Mouse (Mus musculus): ENCODE results near the gene Rassf9.
A peak's percentile ranks its signal among the peaks of the same experiment; 100 is the strongest.

Gene Rassf9

DNA sequence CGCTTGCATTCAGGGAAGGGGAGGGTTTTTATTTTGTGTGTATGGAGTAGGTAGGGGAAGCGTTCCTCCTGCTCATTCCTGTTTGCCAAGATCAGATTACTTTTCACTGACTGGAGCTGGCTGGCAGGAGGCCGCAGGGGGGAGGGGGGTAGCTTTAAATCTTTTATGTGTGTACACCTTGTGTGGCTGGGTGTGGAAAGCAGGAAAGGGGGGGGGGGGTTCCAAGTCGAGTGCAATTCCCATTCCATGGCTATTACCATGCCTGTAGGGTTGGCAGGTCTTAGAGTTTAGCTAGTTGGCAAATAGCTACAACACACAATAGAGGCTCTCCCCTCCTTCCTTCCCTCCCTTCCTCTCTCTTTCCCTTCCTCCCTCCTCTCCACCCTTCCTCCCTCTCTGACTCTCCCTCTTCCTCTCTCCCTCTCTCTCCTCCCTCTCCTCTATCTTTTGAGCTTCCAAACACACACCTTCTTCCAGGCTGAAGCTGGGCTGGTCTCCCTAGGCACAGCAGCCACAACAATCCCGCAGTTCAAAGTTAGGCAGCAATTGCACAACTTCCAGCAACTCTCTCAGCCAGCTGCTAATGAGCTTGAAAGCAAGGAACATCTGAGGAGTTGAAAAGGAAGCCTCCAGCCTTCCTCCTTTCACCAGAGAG is at the start of gene Rassf9:
Rassf9 (plus strand) TSS at position 416 of the 655 bp plus-strand sequence.
- no peak for DNase-seq (ENCODE audit: low read depth)

DNA sequence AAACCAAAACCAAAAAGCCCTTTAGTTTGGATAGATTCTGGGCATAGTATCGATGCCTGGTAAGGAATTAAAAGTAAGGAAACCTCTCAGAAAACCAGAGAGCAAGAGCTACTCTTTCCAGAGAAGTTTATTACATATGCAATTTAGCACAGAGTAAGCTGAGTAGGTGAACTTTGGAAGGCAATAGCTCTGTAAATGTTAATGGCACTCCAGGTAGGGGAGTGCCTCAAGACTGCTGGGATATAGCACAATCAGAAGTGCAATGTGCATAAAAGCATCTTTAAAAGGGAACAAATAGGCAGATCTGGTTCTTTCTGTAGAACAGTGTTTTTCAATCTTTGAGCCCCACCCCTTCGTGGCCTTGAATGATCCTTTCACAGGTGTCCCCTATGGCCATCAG is 42.6 kb upstream of the Rassf9 start:
- no peak for DNase-seq (ENCODE audit: low read depth)

DNA sequence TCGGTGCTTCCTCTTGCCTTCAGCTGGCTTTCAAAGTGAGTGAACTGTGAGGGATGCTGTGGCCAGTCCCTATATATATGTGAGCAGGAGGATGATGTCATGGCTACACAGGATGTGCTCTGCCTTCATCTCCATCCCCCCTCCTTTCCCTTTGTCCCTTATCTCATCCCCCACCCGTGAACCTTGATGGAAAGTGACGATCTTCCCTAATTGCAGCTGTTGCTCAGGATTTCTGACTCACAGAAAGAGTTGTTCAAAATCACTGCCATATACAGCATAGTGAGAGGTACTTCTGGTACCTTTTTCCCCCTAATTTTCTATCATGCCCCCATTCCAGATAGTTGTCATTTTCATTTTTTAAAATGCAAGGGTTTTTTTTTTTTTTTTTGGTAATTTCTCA is 21.6 kb upstream of the Rassf9 start, which contains the start of gene Nts:
Nts (minus strand) TSS at position 101 of the 400 bp plus-strand sequence.
- DNase-seq (ENCODE audit: low read depth), result no peak

DNA sequence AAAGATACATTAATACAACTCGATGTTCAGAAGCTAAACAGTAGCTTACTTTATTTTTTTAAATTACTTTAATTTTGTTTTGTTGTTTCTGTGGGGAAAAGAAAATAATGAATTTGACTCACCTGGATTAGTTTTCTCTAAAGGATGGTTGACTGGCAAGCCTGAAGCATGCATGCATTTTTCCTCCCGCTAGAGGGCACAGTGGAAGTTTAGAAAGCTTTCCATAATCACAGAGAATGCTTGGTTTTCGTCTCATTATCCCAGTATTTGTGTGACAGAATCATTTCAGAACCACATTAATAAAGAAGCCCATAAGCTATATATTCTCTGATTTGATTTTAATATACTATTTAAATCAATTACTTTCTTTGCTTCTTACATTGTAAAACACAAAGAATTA is 20.2 kb upstream of the Rassf9 start:
- peak; percentile 5 for DNase-seq (ENCODE audit: low read depth)

DNA sequence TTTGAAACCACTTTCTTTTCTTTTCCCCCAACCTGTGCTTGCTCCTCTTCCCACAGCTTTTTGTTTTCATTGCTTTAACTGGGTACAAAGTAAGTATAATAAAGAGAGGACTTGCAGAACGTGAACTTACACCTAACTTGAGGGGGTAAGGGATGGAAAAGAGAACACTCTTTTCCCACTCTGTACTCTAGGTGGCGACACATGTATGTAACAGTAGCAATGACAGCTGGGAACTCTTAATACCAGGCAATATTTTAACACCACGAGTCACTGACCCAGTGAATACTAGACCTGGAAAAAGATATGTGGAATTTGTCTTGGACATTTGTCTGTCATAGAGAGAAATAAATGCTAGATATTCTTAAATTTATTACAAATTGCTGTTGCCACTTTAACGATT is 13.3 kb upstream of the Rassf9 start:
- peak; percentile 7 for DNase-seq (ENCODE audit: low read depth)

DNA sequence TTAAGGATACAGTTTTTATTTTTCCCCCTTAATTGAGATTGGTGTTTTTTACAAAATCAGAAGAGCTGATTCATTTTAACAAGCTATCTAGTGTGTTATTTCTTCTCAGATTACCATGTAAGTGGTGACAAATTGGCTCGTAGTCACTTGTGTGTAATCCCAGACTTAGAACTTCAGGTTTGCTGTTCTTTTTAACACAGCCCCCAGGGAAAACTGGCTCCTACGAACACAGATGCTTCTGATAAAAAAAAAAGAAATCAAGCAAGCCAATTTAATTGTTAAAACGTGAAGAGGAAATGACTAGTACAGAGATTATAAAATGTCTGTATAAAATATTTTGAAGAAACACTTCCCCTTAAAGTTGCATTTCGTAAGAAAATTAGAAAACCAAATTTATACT is 4.6 kb upstream of the Rassf9 start:
- no peak for DNase-seq (ENCODE audit: low read depth)

DNA sequence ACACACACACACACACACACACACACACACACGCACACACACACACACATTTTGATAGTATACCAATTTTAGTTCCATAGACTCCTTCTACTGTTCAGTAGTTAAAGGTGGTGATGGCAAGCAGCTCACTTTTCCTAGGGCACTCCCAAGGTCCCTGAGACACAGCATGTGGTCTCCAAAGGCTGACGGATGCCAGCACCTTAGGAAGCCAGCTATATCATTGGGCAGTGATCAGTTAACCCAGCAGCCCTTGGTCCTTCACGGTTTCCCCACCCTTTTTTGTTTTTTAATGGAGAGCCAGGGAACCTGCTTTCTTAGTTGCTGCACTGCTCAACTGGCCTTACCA is 588 bp upstream of the Rassf9 start:
- no peak for DNase-seq (ENCODE audit: low read depth)

DNA sequence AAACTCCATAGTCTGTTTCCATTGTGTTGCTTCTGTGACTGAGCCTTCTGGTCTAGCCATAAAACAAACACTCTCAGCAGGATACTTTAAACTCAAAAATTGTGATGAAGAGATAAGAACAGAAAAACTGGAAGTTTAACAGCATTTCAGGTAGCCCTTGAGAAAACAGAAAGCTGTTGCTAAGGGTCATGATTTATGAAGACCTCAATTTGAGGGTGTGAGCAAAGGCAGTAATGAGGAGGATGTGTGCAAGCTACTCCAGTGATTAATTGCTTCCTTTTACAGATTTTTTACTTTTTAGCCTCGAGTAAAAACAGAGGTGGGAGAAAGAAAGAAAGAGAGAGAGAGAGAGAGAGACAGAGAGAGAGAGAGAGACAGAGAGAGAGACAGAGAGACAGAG is 2.1 kb downstream of the Rassf9 start:
- no peak for DNase-seq (ENCODE audit: low read depth)

DNA sequence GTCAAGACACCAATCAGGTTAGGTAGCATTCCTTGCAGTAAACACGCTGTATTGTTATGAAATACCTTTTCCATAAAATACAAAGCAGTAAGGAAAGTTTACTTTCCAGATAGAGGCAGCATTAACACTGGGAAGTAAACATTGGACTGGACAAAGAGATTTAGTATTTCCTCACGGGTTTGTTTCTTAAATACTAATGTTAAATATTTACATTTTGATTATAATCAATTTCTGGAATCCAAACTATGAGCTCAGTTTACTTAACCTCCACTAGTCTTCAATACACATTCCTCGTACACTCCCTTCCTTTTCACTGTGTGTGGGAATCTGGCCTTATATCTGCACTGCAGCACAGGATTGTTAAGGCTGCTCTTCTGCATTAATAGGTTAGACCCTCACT is 15.9 kb downstream of the Rassf9 start:
- DNase-seq (ENCODE audit: low read depth), result no peak

DNA sequence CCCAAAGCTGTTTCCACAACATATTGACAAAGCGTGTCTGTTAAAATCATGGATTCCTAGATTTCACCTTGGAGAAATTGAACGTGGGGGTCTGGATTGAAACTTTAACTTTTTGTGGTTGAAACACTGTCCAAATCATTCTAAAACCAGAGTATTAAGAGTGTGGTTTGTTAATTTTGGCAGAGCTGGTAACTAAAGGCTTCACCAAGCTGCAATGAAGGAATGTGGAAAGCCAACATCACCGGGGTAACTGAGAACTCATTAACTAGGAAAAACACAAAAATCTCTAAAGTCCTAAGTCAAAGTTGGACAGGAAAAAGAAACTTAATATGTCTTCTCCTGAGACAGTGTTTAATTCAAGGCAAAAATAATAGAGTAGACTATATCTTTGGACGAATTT is 41.9 kb downstream of the Rassf9 start:
- no peak for DNase-seq (ENCODE audit: low read depth)

DNA sequence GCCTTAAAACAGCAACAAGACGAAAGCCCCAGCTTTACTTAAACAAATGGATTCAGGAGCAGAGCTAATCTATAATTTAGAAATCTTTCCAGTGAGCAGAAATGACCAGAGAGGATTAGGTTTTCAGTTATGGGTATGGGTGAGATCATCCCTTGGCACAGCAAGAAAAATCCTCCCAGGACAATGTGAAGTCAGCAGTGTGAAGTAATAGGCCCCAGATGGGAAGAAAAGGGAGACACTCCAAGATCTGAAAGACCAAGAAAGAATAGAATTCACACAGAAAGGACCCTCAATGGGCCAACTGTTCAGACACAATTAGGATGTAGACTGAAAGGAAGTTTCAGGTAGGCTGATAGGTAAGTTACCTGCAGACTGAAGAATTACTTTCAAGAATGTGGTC is 50.5 kb downstream of the Rassf9 start:
- DNase-seq (ENCODE audit: low read depth), result no peak

DNA sequence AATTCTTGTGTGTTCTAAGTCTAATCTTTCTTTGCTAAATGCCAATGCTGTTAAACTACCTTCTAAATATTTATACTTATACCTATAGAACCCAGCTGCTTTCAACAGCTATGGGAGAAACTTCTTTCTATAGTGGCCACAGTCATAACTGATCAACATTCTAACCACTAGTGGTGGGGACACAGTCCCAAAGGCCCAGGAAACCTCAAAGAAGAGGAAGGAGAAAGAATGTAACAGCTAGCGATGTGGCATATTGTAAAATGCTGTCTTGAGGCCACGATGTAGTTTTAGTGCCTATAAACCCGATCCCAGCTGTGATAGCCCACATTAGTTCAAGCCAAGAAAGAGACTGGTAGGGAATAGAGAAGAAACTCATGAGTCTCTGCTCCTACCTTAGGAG is 65.9 kb downstream of the Rassf9 start:
- no peak for DNase-seq (ENCODE audit: low read depth)

DNA sequence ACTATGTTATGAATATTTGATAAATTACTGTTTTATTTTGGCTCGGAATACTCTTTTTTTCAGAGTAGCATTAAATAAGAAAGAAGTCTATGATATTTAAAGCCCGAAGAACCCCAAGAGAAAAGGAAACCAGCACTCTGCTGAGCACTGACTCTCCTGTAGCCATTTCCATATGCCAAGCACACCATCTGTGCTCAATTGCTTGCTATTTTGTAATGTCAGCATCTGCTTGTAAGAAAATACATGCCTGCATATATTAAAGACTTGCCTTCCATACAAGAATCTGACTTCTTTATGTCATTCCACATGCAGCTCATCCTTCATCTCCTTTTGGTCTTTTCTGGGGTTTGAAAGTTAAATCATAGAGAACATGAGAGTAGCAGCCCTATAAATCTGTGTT is 82.3 kb downstream of the Rassf9 start:
- no peak for DNase-seq (ENCODE audit: low read depth)

Data from c-Kit-positive CD71-negative TER-119-negative erythroid progenitor cells, embryonic 14.5 days (primary cell).